Mouse (Mus musculus) colon, adult 2 months (tissue): ENCODE results near the gene Mex3d. TPM values are rescaled to one million over a fixed set of nuclear protein-coding genes. Genes with fewer than 3 reads are reported as not detected.

Experiments
- polyA plus RNA-seq: library from polyadenylated mRNA; depleted of rRNA; stranded (reverse); fragments of >200 nt; gene quantifications from 2 replicates; pipeline ENCODE4 v1.2.3, GENCODE M21; 2012; rRNA removed

The Mex3d gene
- 23.9 and 24.3 TPM in 2 replicates for polyA plus RNA-seq

GRCm38 (mm10) chr10:80387522-80387959, at the start of gene Mex3d:
Gene Mex3d (minus strand): TSS chr10:80387659.

GRCm38 (mm10) chr10:80433513-80434232, 46.2 kb upstream of the Mex3d start, which contains the start of gene Tcf3:
Gene Tcf3 (minus strand): TSS chr10:80433647.

GRCm38 (mm10) chr10:80406684-80407501, 19.4 kb upstream of the Mex3d start, which contains the start of gene Uqcr11:
Gene Uqcr11 (minus strand): TSS chr10:80406830.

GRCm38 (mm10) chr10:80399191-80399972, 11.9 kb upstream of the Mex3d start, which contains the start of gene Mbd3:
Gene Mbd3 (minus strand): TSS chr10:80399550.

GRCm38 (mm10) chr10:80356001-80356682, 31.3 kb downstream of the Mex3d start, which contains the start of gene Plk5:
Gene Plk5 (plus strand): TSS chr10:80356459.

GRCm38 (mm10) chr10:80348244-80348781, 39.1 kb downstream of the Mex3d start, which contains the start of gene Adamtsl5:
Gene Adamtsl5 (minus strand): TSS chr10:80348412.

Other genes starting within 250 kb of the Mex3d start
- gene Atp5d, start 249.0 kb downstream of the Mex3d start, polyA plus RNA-seq, result 2,828 and 3,041 TPM in 2 replicates
- gene Cbarp, start 246.8 kb downstream of the Mex3d start, polyA plus RNA-seq, result 14.1 and 17.1 TPM in 2 replicates
- gene Midn, start 239.4 kb downstream of the Mex3d start, polyA plus RNA-seq, result 174 and 187 TPM in 2 replicates
- 98.7 and 100 TPM in 2 replicates for gene Cirbp, start 221.7 kb downstream of the Mex3d start, polyA plus RNA-seq
- 18.0 and 23.5 TPM in 2 replicates for gene 1600002K03Rik, start 214.7 kb downstream of the Mex3d start, polyA plus RNA-seq
- gene Efna2, start 208.2 kb downstream of the Mex3d start, polyA plus RNA-seq, result 3.4 and 3.6 TPM in 2 replicates
- 25.4 and 27.3 TPM in 2 replicates for gene Mum1, start 161.2 kb downstream of the Mex3d start, polyA plus RNA-seq
- gene Ndufs7, start 138.5 kb downstream of the Mex3d start, polyA plus RNA-seq, result 917 and 1,055 TPM in 2 replicates
- gene Gamt, start 126.6 kb downstream of the Mex3d start, polyA plus RNA-seq, result 12.4 and 22.1 TPM in 2 replicates
- 79.6 and 86.9 TPM in 2 replicates for gene Dazap1, start 126.2 kb downstream of the Mex3d start, polyA plus RNA-seq
- 1,702 and 2,447 TPM in 2 replicates for gene Rps15, start 95.2 kb downstream of the Mex3d start, polyA plus RNA-seq
- gene Apc2, start 91.7 kb downstream of the Mex3d start, polyA plus RNA-seq, result 1.8 and 2.0 TPM in 2 replicates
- 55.6 and 67.7 TPM in 2 replicates for gene 2310011J03Rik, start 67.1 kb downstream of the Mex3d start, polyA plus RNA-seq
- 20.6 and 24.0 TPM in 2 replicates for gene Pcsk4, start 58.2 kb downstream of the Mex3d start, polyA plus RNA-seq
- 27.3 and 36.0 TPM in 2 replicates for gene Reep6, start 57.7 kb downstream of the Mex3d start, polyA plus RNA-seq
- gene Adamtsl5, start 39.2 kb downstream of the Mex3d start, polyA plus RNA-seq, result 27.8 and 29.2 TPM in 2 replicates
- gene Plk5, start 31.2 kb downstream of the Mex3d start, polyA plus RNA-seq, result 0.38 and 0.71 TPM in 2 replicates
- 112 and 120 TPM in 2 replicates for gene Mbd3, start 11.9 kb upstream of the Mex3d start, polyA plus RNA-seq
- 2,050 and 2,937 TPM in 2 replicates for gene Uqcr11, start 19.2 kb upstream of the Mex3d start, polyA plus RNA-seq
- gene Tcf3, start 46.0 kb upstream of the Mex3d start, polyA plus RNA-seq, result 84.9 and 86.2 TPM in 2 replicates
- 0.02 TPM in 1 of 2 replicates, not detected in the other for gene Onecut3, start 107.2 kb upstream of the Mex3d start, polyA plus RNA-seq
- gene Atp8b3, start 151.5 kb upstream of the Mex3d start, polyA plus RNA-seq, result not detected in 2 replicates
- gene Rexo1, start 173.9 kb upstream of the Mex3d start, polyA plus RNA-seq, result 56.3 and 60.5 TPM in 2 replicates
- gene Klf16, start 189.7 kb upstream of the Mex3d start, polyA plus RNA-seq, result 32.1 and 34.5 TPM in 2 replicates
- gene Abhd17a, start 202.7 kb upstream of the Mex3d start, polyA plus RNA-seq, result 328 and 390 TPM in 2 replicates
- 145 and 162 TPM in 2 replicates for gene Scamp4, start 215.2 kb upstream of the Mex3d start, polyA plus RNA-seq
- 22.0 and 28.5 TPM in 2 replicates for gene Adat3, start 215.2 kb upstream of the Mex3d start, polyA plus RNA-seq
- 3.8 and 4.9 TPM in 2 replicates for gene Gm49322, start 218.4 kb upstream of the Mex3d start, polyA plus RNA-seq
- gene Csnk1g2, start 235.2 kb upstream of the Mex3d start, polyA plus RNA-seq, result 326 and 352 TPM in 2 replicates